Mouse (Mus musculus): Measurements from ENCODE around the gene Nav1. TPM values are rescaled to one million over a fixed set of nuclear protein-coding genes. Genes with fewer than 3 reads are reported as not detected.

Gene Nav1
- polyA plus RNA-seq, 1 experiment = 33.7 TPM

DNA sequence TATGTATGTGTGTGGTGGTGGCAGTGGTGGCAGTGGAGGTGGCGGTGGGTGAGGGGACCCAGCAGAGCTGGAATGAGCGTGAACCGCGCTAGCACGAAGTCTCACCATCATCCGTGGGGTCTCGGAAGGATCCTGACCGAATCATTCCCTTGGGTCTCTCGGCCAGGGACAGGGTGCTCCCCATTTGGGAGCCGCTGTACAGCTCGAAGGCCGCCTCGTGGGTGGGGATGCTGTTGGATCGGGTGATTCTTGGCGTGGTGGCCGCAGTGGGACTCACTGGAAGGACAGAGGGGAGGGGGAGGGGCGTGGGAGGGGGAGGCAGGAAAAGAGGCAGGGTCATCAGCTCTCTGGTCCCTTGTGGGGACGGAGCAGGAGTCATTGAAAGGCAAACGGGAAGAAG is 141.4 kb downstream of the Nav1 start:
- H3K4me3 ChIP-seq = no peak overlapping the region
- H3K4me2 ChIP-seq (ENCODE audit: low read depth) = no peak overlapping the region
- peaks cover 37% of the 10 kb centered on the region for H3K36me3 ChIP-seq (ENCODE audit: control insufficient read depth, insufficient read depth)
- TF ChIP-seq MYOG (IDR thresholded peaks at IDR 0.05; ENCODE audit: control insufficient read depth in 1 of 3, insufficient read depth in 1 of 3, insufficient read length in 2 of 3, low read depth in 2 of 3) = no peak
- no peak for TF ChIP-seq E2F4 (IDR thresholded peaks at IDR 0.05; ENCODE audit: insufficient read depth)
- TF ChIP-seq MYOD1 (IDR thresholded peaks at IDR 0.05; ENCODE audit: control insufficient read depth in 1 of 3, insufficient read length in 2 of 3, low read depth in 2 of 3) = no peak
- TF ChIP-seq USF1 (IDR thresholded peaks at IDR 0.05; ENCODE audit: low read depth) = no peak
- TF ChIP-seq TCF12 (IDR thresholded peaks at IDR 0.05; ENCODE audit: insufficient read depth, poor library complexity, severe bottlenecking) = no peak
- no peak for TF ChIP-seq POLR2A (IDR thresholded peaks at IDR 0.05; ENCODE audit: insufficient read length, low read depth)
- TF ChIP-seq POLR2AphosphoS2 (IDR thresholded peaks at IDR 0.05; ENCODE audit: insufficient read length, low read depth) = no peak
- no peak for TF ChIP-seq REST (IDR thresholded peaks at IDR 0.05; ENCODE audit: insufficient read depth, insufficient read length)
- TF ChIP-seq CEBPB (IDR thresholded peaks at IDR 0.05; ENCODE audit: insufficient read depth, poor library complexity, severe bottlenecking) = no peak
- no peak for TF ChIP-seq SRF (IDR thresholded peaks at IDR 0.05; ENCODE audit: control insufficient read depth, insufficient read length, low read depth)
- no peak for TF ChIP-seq MAX (IDR thresholded peaks at IDR 0.05; ENCODE audit: low read depth)
- no peak for TF ChIP-seq TCF3 (IDR thresholded peaks at IDR 0.05; ENCODE audit: insufficient read length, low read depth)
- no peaks in the 10 kb centered on the region for H3K27me3 ChIP-seq (ENCODE audit: control insufficient read depth, insufficient read depth, insufficient read length)
- H3K79me2 ChIP-seq (ENCODE audit: control insufficient read depth, insufficient read depth) = no peaks in the 10 kb centered on the region
- H3ac ChIP-seq (ENCODE audit: control insufficient read depth, insufficient read length) = no peak overlapping the region

GRCm38 (mm10) chr1:135462736-135463135 is 144.4 kb downstream of the Nav1 start:
- Histone ChIP-seq H3K4me2 (ENCODE audit: low read depth) (no peak overlapping the region), H3K4me3 (no peak overlapping the region), H3K27me3 (ENCODE audit: control insufficient read depth, insufficient read depth, insufficient read length) (no peaks in the 10 kb centered on the region), H3ac (ENCODE audit: control insufficient read depth, insufficient read length) (no peak overlapping the region), H3K36me3 (ENCODE audit: control insufficient read depth, insufficient read depth) (peaks cover 49% of the 10 kb centered on the region), H3K79me2 (ENCODE audit: control insufficient read depth, insufficient read depth) (no peaks in the 10 kb centered on the region)
- no peak for TF ChIP-seq MYOG (IDR thresholded peaks at IDR 0.05; ENCODE audit: control insufficient read depth in 1 of 3, insufficient read depth in 1 of 3, insufficient read length in 2 of 3, low read depth in 2 of 3)
- no peak for TF ChIP-seq CEBPB (IDR thresholded peaks at IDR 0.05; ENCODE audit: insufficient read depth, poor library complexity, severe bottlenecking)

- H3K79me2 ChIP-seq (ENCODE audit: control insufficient read depth, insufficient read depth) = no peaks in the 10 kb centered on the region
- no peak overlapping the region for H3ac ChIP-seq (ENCODE audit: control insufficient read depth, insufficient read length)
- peaks cover 49% of the 10 kb centered on the region for H3K36me3 ChIP-seq (ENCODE audit: control insufficient read depth, insufficient read depth)
- H3K4me3 ChIP-seq = no peak overlapping the region
- no peak overlapping the region for H3K4me2 ChIP-seq (ENCODE audit: low read depth)
- no peaks in the 10 kb centered on the region for H3K27me3 ChIP-seq (ENCODE audit: control insufficient read depth, insufficient read depth, insufficient read length)
- TF ChIP-seq USF1 (IDR thresholded peaks at IDR 0.05; ENCODE audit: low read depth) (no peak), SRF (IDR thresholded peaks at IDR 0.05; ENCODE audit: control insufficient read depth, insufficient read length, low read depth) (no peak), TCF12 (IDR thresholded peaks at IDR 0.05; ENCODE audit: insufficient read depth, poor library complexity, severe bottlenecking) (no peak), POLR2A (IDR thresholded peaks at IDR 0.05; ENCODE audit: insufficient read length, low read depth) (no peak), E2F4 (IDR thresholded peaks at IDR 0.05; ENCODE audit: insufficient read depth) (no peak)
Measured at GRCm38 (mm10) chr1:135462304-135462703, 144.8 kb downstream of the Nav1 start.

DNA sequence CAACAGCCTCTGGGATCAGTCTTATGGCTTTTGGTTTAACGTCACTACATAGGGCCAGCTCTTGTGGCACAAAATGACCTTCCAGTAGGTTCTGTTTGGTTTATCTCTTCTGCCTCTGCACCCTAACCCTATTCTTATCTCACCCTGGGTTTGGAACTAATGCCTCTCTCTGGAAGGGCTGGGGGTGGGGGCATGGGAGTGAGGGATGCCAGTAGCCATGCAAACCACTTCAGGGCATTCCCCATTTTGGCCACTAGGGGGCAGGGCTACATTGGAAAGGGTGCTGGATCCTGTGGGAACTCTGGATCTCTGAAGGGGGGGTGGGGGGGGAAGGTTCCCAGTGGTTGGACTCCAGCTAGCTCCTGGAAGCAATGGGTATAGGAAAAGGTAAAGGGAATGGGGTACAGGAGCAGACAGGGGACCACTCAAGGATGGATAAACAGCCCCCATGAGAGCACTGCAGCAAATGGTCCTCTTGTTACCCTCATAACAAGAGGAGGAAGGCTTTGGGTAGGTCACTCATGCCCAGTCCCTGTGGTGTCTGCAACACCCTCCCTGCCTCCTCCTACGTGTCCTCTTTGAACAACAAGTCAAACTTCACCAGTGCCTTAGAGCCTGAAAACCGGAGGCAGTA is 145.9 kb downstream of the Nav1 start:
- Histone ChIP-seq H3K4me3 (no peak overlapping the region), H3ac (ENCODE audit: control insufficient read depth, insufficient read length) (no peak overlapping the region), H3K27me3 (ENCODE audit: control insufficient read depth, insufficient read depth, insufficient read length) (no peaks in the 10 kb centered on the region), H3K79me2 (ENCODE audit: control insufficient read depth, insufficient read depth) (no peaks in the 10 kb centered on the region), H3K4me2 (ENCODE audit: low read depth) (no peak overlapping the region), H3K36me3 (ENCODE audit: control insufficient read depth, insufficient read depth) (peaks cover 45% of the 10 kb centered on the region)
- TF ChIP-seq MAX (IDR thresholded peaks at IDR 0.05; ENCODE audit: low read depth) (no peak), SRF (IDR thresholded peaks at IDR 0.05; ENCODE audit: control insufficient read depth, insufficient read length, low read depth) (no peak), REST (IDR thresholded peaks at IDR 0.05; ENCODE audit: insufficient read depth, insufficient read length) (no peak), MYOG (IDR thresholded peaks at IDR 0.05; ENCODE audit: control insufficient read depth in 1 of 3, insufficient read depth in 1 of 3, insufficient read length in 2 of 3, low read depth in 2 of 3) (no peak), TCF12 (IDR thresholded peaks at IDR 0.05; ENCODE audit: insufficient read depth, poor library complexity, severe bottlenecking) (no peak), POLR2A (IDR thresholded peaks at IDR 0.05; ENCODE audit: insufficient read length, low read depth) (no peak), USF1 (IDR thresholded peaks at IDR 0.05; ENCODE audit: low read depth) (no peak), E2F4 (IDR thresholded peaks at IDR 0.05; ENCODE audit: insufficient read depth) (no peak), TCF3 (IDR thresholded peaks at IDR 0.05; ENCODE audit: insufficient read length, low read depth) (no peak), CEBPB (IDR thresholded peaks at IDR 0.05; ENCODE audit: insufficient read depth, poor library complexity, severe bottlenecking) (no peak), POLR2AphosphoS2 (IDR thresholded peaks at IDR 0.05; ENCODE audit: insufficient read length, low read depth) (no peak)

DNA sequence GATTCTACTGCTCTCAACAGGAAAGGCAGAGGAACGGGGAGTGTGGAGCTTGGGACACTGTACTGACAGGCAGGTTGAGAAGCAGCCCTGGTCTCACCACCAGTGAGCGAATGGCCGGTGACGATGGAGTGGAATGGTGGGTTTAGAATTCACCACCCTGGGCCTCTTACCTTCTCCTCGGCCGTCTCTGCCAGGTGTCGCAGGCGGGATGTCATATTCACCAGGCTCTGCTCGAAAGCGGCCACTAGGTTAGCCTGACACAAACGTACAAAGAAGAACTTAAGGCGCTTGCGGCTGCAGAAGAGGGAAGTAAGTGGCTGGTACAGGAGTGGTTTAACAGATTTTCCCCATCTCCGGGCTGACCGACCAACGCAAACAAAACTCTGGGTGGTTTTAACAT is 146.6 kb downstream of the Nav1 start:
- Histone ChIP-seq H3K27me3 (ENCODE audit: control insufficient read depth, insufficient read depth, insufficient read length) (no peaks in the 10 kb centered on the region), H3ac (ENCODE audit: control insufficient read depth, insufficient read length) (no peak overlapping the region), H3K36me3 (ENCODE audit: control insufficient read depth, insufficient read depth) (peaks cover 48% of the 10 kb centered on the region), H3K4me2 (ENCODE audit: low read depth) (no peak overlapping the region), H3K79me2 (ENCODE audit: control insufficient read depth, insufficient read depth) (no peaks in the 10 kb centered on the region), H3K4me3 (no peak overlapping the region)
- TF ChIP-seq CEBPB (IDR thresholded peaks at IDR 0.05; ENCODE audit: insufficient read depth, poor library complexity, severe bottlenecking) (no peak), POLR2A (IDR thresholded peaks at IDR 0.05; ENCODE audit: insufficient read length, low read depth) (no peak), REST (IDR thresholded peaks at IDR 0.05; ENCODE audit: insufficient read depth, insufficient read length) (no peak)
